Mouse (Mus musculus) testis, adult 2 months (tissue): Measurements from ENCODE around the gene Tgfb2.

Experiments used
- CTCF ChIP-seq: fragments of 200-500 bp; IDR thresholded peaks from 2 replicates; pipeline ENCODE4 v1.5.1; 2012; ENCODE audit warnings: low read depth, mild to moderate bottlenecking, inconsistent platforms, low read length, moderate library complexity; ENCODE audit not compliant: control insufficient read depth, insufficient read depth, insufficient replicate concordance
- POLR2A ChIP-seq: fragments of 200-500 bp; IDR thresholded peaks from 2 replicates; pipeline ENCODE4 v1.6.1; 2012; ENCODE audit warnings: low read depth, mild to moderate bottlenecking, inconsistent platforms, low read length, moderate library complexity; ENCODE audit not compliant: control insufficient read depth

- TF ChIP-seq CTCF: no peak
- no peak for TF ChIP-seq POLR2A
Observed at GRCm38 (mm10) chr1:186663412-186663811, 42.4 kb downstream of the Tgfb2 start.
